8 mouse cellular contexts compared by ENCODE assay signal in the genomic region with DNA sequence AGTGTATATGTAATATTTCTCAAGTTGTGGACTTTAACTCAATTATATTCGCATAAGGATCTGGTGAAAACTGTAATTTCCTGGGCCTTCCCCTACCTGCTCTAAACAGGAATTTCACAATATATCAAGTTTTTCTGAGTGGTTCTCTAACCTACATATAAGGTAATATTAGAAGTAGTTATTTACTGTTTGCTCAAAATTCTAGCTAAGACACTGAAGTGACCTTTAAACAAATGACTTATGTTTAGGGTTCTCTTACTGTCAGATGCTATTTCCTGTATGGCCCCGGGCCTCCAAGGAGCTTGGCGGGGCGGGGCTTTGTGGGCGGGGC. TPM values are rescaled to one million over a fixed set of nuclear protein-coding genes. Genes with fewer than 3 reads are reported as not detected.
DNase-seq lines count a peak whose midpoint lies in the region; ATAC-seq and TF ChIP-seq lines count a peak whose summit lies in the region.

No protein-coding gene starts in this region.

- intact Hi-C loops in heart, adult 2 months (cut with DNase I), result loop anchor here (5.0 kb wide), 1 partner anchor 120 kb away; a partner anchor contains a TSS

- TF ChIP-seq EP300 in heart, adult 2 months (IDR thresholded peaks at IDR 0.05; ENCODE audit: insufficient read depth, low read depth, low read length), result no peak

- H3K4me1 ChIP-seq in heart, adult 2 months (ENCODE audit: control insufficient read depth, insufficient read depth, low read length), result peaks cover 2% of the 10 kb centered on the region
- H3K4me1 ChIP-seq in testis, adult 2 months (ENCODE audit: control insufficient read depth, insufficient read depth, low read length), result peaks cover 2% of the 10 kb centered on the region; the same call in 1 of the 2 replicates
- peaks cover 2% of the 10 kb centered on the region; the same call in 1 of the 2 replicates for H3K4me1 ChIP-seq in liver, embryonic 11.5 days (replicated peaks; ENCODE audit: control insufficient read depth, insufficient read depth, low read length)
- peaks cover 5% of the 10 kb centered on the region; the same call in 1 of the 2 replicates for H3K4me1 ChIP-seq in stomach, embryonic 16.5 days (ENCODE audit: control insufficient read depth, insufficient read depth, low read length)

- no peak for TF ChIP-seq CTCF in heart, adult 2 months (IDR thresholded peaks at IDR 0.05)
- no peak for TF ChIP-seq CTCF in testis, adult 2 months (IDR thresholded peaks at IDR 0.05; ENCODE audit: control insufficient read depth, insufficient read depth, insufficient replicate concordance, low read depth, low read length)

- H3K4me2 ChIP-seq in liver, embryonic 11.5 days, result no peak overlapping the region; the same call in none of the 2 replicates
- peak overlapping the region; percentile 71 for H3K4me2 ChIP-seq in stomach, embryonic 16.5 days (ENCODE audit: low read depth, low read length)

- peak overlapping the region; percentile 90 for H3K27ac ChIP-seq in heart, adult 2 months
- no peak overlapping the region for H3K27ac ChIP-seq in testis, adult 2 months (ENCODE audit: control insufficient read depth, insufficient read depth, low read depth, low read length)
- no peak overlapping the region for H3K27ac ChIP-seq in liver, embryonic 11.5 days (ENCODE audit: low read depth, low read length)
- H3K27ac ChIP-seq in stomach, embryonic 16.5 days (ENCODE audit: low read length), result peak overlapping the region; percentile 95

- H3K36me3 ChIP-seq in heart, adult 2 months (ENCODE audit: control insufficient read depth, insufficient read depth, low read length), result peaks cover 4% of the 10 kb centered on the region
- H3K36me3 ChIP-seq in testis, adult 2 months (ENCODE audit: control insufficient read depth, insufficient read depth, low read length), result no peaks in the 10 kb centered on the region
- H3K36me3 ChIP-seq in liver, embryonic 11.5 days (ENCODE audit: control insufficient read depth, insufficient read depth, low read length), result no peaks in the 10 kb centered on the region
- no peaks in the 10 kb centered on the region for H3K36me3 ChIP-seq in stomach, embryonic 16.5 days (ENCODE audit: control insufficient read depth, insufficient read depth, low read length)

- ATAC-seq in liver, embryonic 11.5 days (replicated peaks; ENCODE audit: low FRiP score), result no peak; the same call in 1 of the 2 replicates
- ATAC-seq in stomach, embryonic 16.5 days (ENCODE audit: insufficient read depth, low FRiP score), result no peak

- H3K9ac ChIP-seq in heart, adult 2 months (ENCODE audit: low read depth, low read length), result no peak overlapping the region
- no peak overlapping the region for H3K9ac ChIP-seq in liver, embryonic 11.5 days (ENCODE audit: low read depth, low read length)
- H3K9ac ChIP-seq in stomach, embryonic 16.5 days (ENCODE audit: low read length), result no peak overlapping the region; the same call in 1 of the 2 replicates

- H3K9me3 ChIP-seq in liver, embryonic 11.5 days (ENCODE audit: control insufficient read depth, low read length), result no peaks in the 10 kb centered on the region
- H3K9me3 ChIP-seq in stomach, embryonic 16.5 days (replicated peaks; ENCODE audit: control insufficient read depth, low read length), result no peaks in the 10 kb centered on the region

- H3K27me3 ChIP-seq in heart, adult 2 months (ENCODE audit: control insufficient read depth, insufficient read depth, low read length), result no peaks in the 10 kb centered on the region
- H3K27me3 ChIP-seq in testis, adult 2 months (ENCODE audit: control insufficient read depth, insufficient read depth, low read length), result no peaks in the 10 kb centered on the region
- H3K27me3 ChIP-seq in liver, embryonic 11.5 days (replicated peaks; ENCODE audit: control insufficient read depth, insufficient read depth, low read length), result no peaks in the 10 kb centered on the region
- no peaks in the 10 kb centered on the region for H3K27me3 ChIP-seq in stomach, embryonic 16.5 days (ENCODE audit: control insufficient read depth, insufficient read depth, low read length)

- H3K79me2 ChIP-seq in heart, adult 2 months (replicated peaks; ENCODE audit: control insufficient read depth, insufficient read depth, low read length), result no peaks in the 10 kb centered on the region; the same call in 1 of the 2 replicates

- peak overlapping the region; percentile 88 for H3K4me3 ChIP-seq in heart, adult 2 months
- H3K4me3 ChIP-seq in testis, adult 2 months (ENCODE audit: control insufficient read depth, low read depth, low read length), result peak overlapping the region; percentile 88; the same call in 1 of the 2 replicates
- H3K4me3 ChIP-seq in liver, embryonic 11.5 days (ENCODE audit: low read depth, low read length), result peak overlapping the region; percentile 94
- peak overlapping the region; percentile 87 for H3K4me3 ChIP-seq in stomach, embryonic 16.5 days (replicated peaks; ENCODE audit: low read length)

- DNase-seq in heart, adult 2 months, result no peak
- no peak for DNase-seq in heart, adult 11 months
- DNase-seq in testis, postnatal 10 days (ENCODE audit: low spot score), result no peak
- no peak for DNase-seq in liver, embryonic 11.5 days (ENCODE audit: low spot score)
- DNase-seq in ovary, postnatal 36 days (ENCODE audit: low spot score), result no peak
- no peak for DNase-seq in right cerebral cortex, postnatal 10 days (ENCODE audit: low spot score in 2 of 2)

- WGBS in heart, adult 2 months, result 13% methylated on average over 5 of the region's 5 CpGs
- 11% methylated on average over 5 of the region's 5 CpGs for WGBS in liver, embryonic 11.5 days
- 16% methylated on average over 5 of the region's 5 CpGs for WGBS in stomach, embryonic 16.5 days

- TF ChIP-seq POLR2A in heart, adult 2 months (IDR thresholded peaks at IDR 0.05; ENCODE audit: insufficient read depth, low read depth, low read length), result no peak
- no peak for TF ChIP-seq POLR2A in testis, adult 2 months (IDR thresholded peaks at IDR 0.05; ENCODE audit: control insufficient read depth, low read depth, low read length)

RNA-seq across cellular contexts. Expression of a gene that starts 14.3 kb away (rescaled TPM):
- total RNA-seq in heart, adult 2 months (2021), result 10 to 100 TPM; 18.7 to 19.9 TPM
- polyA plus RNA-seq in heart, adult 2 months (2012; rRNA removed), result 6.2 and 12.9 TPM in 2 replicates
- 5.4 and 6.3 TPM in 2 replicates for polyA plus RNA-seq in testis, adult 2 months (2012; rRNA removed)
- polyA plus RNA-seq in liver, embryonic 11.5 days (2014; fragmentation: Nextera tagmentation; extraction: Ambion mirVana), result 34.0 and 35.5 TPM in 2 replicates
- 35.2 and 36.0 TPM in 2 replicates for polyA plus RNA-seq in stomach, embryonic 16.5 days (2015; fragmentation: Nextera tagmentation; extraction: Ambion mirVana)

Comparison
In these comparisons a context has a peak if more than half of its experiments do, and no peak if none do; other contexts are left out.
1. H3K27ac ChIP-seq: peak in heart, adult 2 months (single experiment) and stomach, embryonic 16.5 days (single experiment); none in testis, adult 2 months (single experiment) and liver, embryonic 11.5 days (single experiment).
2. Peak in every context shown above with its lines, with median percentiles within 50 percentile points of each other: H3K4me3 ChIP-seq.